Mouse (Mus musculus) heart, postnatal 25 days (tissue): ENCODE data around the gene Mok. TPM values are rescaled to one million over a fixed set of nuclear protein-coding genes. Genes with fewer than 3 reads are reported as not detected.

Experiments used
- DNase-seq: peaks from one replicate; pipeline ENCODE4 v3.0.0; 2022; ENCODE audit warnings: low spot score
- intact Hi-C: fragments of 180-260 bp; cut with DNase I; formaldehyde crosslinking; loops from one replicate; pipeline ENCODE4 v1.15.1; 2025
- total RNA-seq, 2 experiments: library from RNA; stranded (reverse); gene quantifications; 2 replicates each; pipeline ENCODE4 v1.2.3; 2021

Mok gene
- total RNA-seq, 2 experiments from 2014 or later: 0.31 to 0.39 TPM

- intact Hi-C loops: no loop called here
- no peak for DNase-seq
Observed at GRCm38 (mm10) chr12:110814924-110815323, 25.8 kb downstream of the Mok start.

GRCm38 (mm10) chr12:110813624-110814023 is 27.1 kb downstream of the Mok start:
- intact Hi-C loops: no loop called here

GRCm38 (mm10) chr12:110813132-110813531 is 27.6 kb downstream of the Mok start:
- DNase-seq: no peak
- intact Hi-C loops: no loop called here

More at GRCm38 (mm10) chr12:110813624-110814023, 27.1 kb downstream of the Mok start:
- no peak for DNase-seq

- DNase-seq: no peak
- intact Hi-C loops: no loop called here
Observed at GRCm38 (mm10) chr12:110808848-110809247, 31.9 kb downstream of the Mok start.

GRCm38 (mm10) chr12:110808430-110808829 is 32.3 kb downstream of the Mok start:
- DNase-seq: no peak
- intact Hi-C loops: no loop called here

GRCm38 (mm10) chr12:110806301-110806970 is 34.3 kb downstream of the Mok start:
- intact Hi-C loops: no loop called here
- no peak for DNase-seq

GRCm38 (mm10) chr12:110804261-110804660 is 36.5 kb downstream of the Mok start:
- DNase-seq: no peak
- intact Hi-C loops: no loop called here

GRCm38 (mm10) chr12:110802674-110803297 is 38.0 kb downstream of the Mok start:
- intact Hi-C loops: no loop called here
- no peak for DNase-seq

- no peak for DNase-seq
- intact Hi-C loops: no loop called here
Observed at GRCm38 (mm10) chr12:110801876-110802464, 38.8 kb downstream of the Mok start.

- DNase-seq: no peak
Observed at GRCm38 (mm10) chr12:110799226-110799625, 41.5 kb downstream of the Mok start.

GRCm38 (mm10) chr12:110797842-110798431 is 42.8 kb downstream of the Mok start:
- DNase-seq: no peak

More at GRCm38 (mm10) chr12:110799226-110799625, 41.5 kb downstream of the Mok start:
- intact Hi-C loops: no loop called here

GRCm38 (mm10) chr12:110797202-110797601 is 43.5 kb downstream of the Mok start:
- no peak for DNase-seq
- intact Hi-C loops: no loop called here

More at GRCm38 (mm10) chr12:110797842-110798431, 42.8 kb downstream of the Mok start:
- intact Hi-C loops: no loop called here

- DNase-seq: no peak
- intact Hi-C loops: no loop called here
Observed at GRCm38 (mm10) chr12:110796748-110797147, 44.0 kb downstream of the Mok start.

GRCm38 (mm10) chr12:110795035-110795434 is 45.7 kb downstream of the Mok start:
- intact Hi-C loops: no loop called here
- DNase-seq: no peak

GRCm38 (mm10) chr12:110791026-110791425 is 49.7 kb downstream of the Mok start:
- no peak for DNase-seq
- intact Hi-C loops: no loop called here

- intact Hi-C loops: no loop called here
- DNase-seq: no peak
Observed at GRCm38 (mm10) chr12:110790580-110790979, 50.2 kb downstream of the Mok start.

- intact Hi-C loops: no loop called here
- no peak for DNase-seq
Observed at GRCm38 (mm10) chr12:110786243-110786642, 54.5 kb downstream of the Mok start.

- intact Hi-C loops: no loop called here
- DNase-seq: no peak
Observed at GRCm38 (mm10) chr12:110784211-110784610, 56.5 kb downstream of the Mok start.

- no peak for DNase-seq
- intact Hi-C loops: no loop called here
Observed at GRCm38 (mm10) chr12:110782278-110782677, 58.5 kb downstream of the Mok start.

- DNase-seq: no peak
- intact Hi-C loops: no loop called here
Observed at GRCm38 (mm10) chr12:110781181-110781580, 59.6 kb downstream of the Mok start.

GRCm38 (mm10) chr12:110779296-110779695 is 61.4 kb downstream of the Mok start:
- DNase-seq: no peak
- intact Hi-C loops: no loop called here
